Mouse (Mus musculus) MEL (cell line): ENCODE measurements at regions not wholly inside any gene's neighbourhood (a gene's known extent, or its start where the extent isn't known, plus 50 kb on each side); places are given as distances from the start of the nearest gene placed in this dataset.

Experiments used
- DNase-seq: peaks from one replicate; pipeline ENCODE4 v3.0.0; 2011; ENCODE audit warnings: low read depth, low spot score
- H3K27ac ChIP-seq: 2 replicates; pipeline ENCODE4 v1.5.1; 2012; ENCODE audit warnings: low read depth, mild to moderate bottlenecking, control low read depth, low read length, moderate library complexity; ENCODE audit not compliant: control insufficient read depth
- H3K27me3 ChIP-seq, 2 experiments: fragments of 150-350 bp in 1 of 2; sonication (generic) in 1 of 2; 2 replicates each; pipeline ENCODE4 v1.6.1; 2012; ENCODE audit warnings: low read length in 2 of 2, mild to moderate bottlenecking in 2 of 2, improper control_type of control experiment in 1 of 2, moderate library complexity in 1 of 2; ENCODE audit not compliant: insufficient read depth in 2 of 2, control insufficient read depth in 1 of 2
- H3K36me3 ChIP-seq, 2 experiments: 2 replicates each; pipeline ENCODE4 v1.6.1; 2012 to 2014; ENCODE audit warnings: low read length in 2 of 2, improper control_type of control experiment in 1 of 2, inconsistent platforms in 1 of 2, mild to moderate bottlenecking in 1 of 2; ENCODE audit not compliant: insufficient read depth in 2 of 2, control insufficient read depth in 1 of 2
- H3K4me1 ChIP-seq, 2 experiments: fragments of 150-350 bp in 1 of 2; sonication (generic) in 1 of 2; 2 replicates each; pipeline ENCODE4 v1.6.1; 2012; ENCODE audit warnings: low read length in 2 of 2, improper control_type of control experiment in 1 of 2, mild to moderate bottlenecking in 1 of 2; ENCODE audit not compliant: insufficient read depth in 2 of 2, control insufficient read depth in 1 of 2
- H3K4me3 ChIP-seq, 2 experiments: fragments of 150-350 bp in 1 of 2; sonication (generic) in 1 of 2; 2 replicates each; pipeline ENCODE4 v1.5.1; 2012; ENCODE audit warnings: low read depth in 2 of 2, low read length in 2 of 2, mild to moderate bottlenecking in 2 of 2, moderate library complexity in 2 of 2, control low read depth in 1 of 2, improper control_type of control experiment in 1 of 2; ENCODE audit not compliant: control insufficient read depth in 1 of 2, insufficient read depth in 1 of 2
- H3K79me2 ChIP-seq: 2 replicates; pipeline ENCODE4 v1.6.1; 2012; ENCODE audit warnings: mild to moderate bottlenecking, low read length, moderate library complexity; ENCODE audit not compliant: control insufficient read depth, poor library complexity, insufficient read depth
- H3K9ac ChIP-seq: 2 replicates; pipeline ENCODE4 v1.6.1; 2012; ENCODE audit warnings: low read depth, mild to moderate bottlenecking, control low read depth, low read length, moderate library complexity; ENCODE audit not compliant: control insufficient read depth, poor library complexity, severe bottlenecking
- H3K9me3 ChIP-seq: fragments of 150-350 bp; sonication (generic); replicated peaks from 2 replicates; pipeline ENCODE4 v1.6.1; 2012; ENCODE audit warnings: mild to moderate bottlenecking, low read length, improper control_type of control experiment, moderate library complexity; ENCODE audit not compliant: insufficient read depth
- BHLHE40 ChIP-seq: IDR thresholded peaks from 2 replicates; pipeline ENCODE4 v1.6.1; 2012; ENCODE audit warnings: low read depth, mild to moderate bottlenecking, inconsistent platforms, low read length, improper control_type of control experiment, borderline replicate concordance
- CHD1 ChIP-seq: IDR thresholded peaks from 2 replicates; pipeline ENCODE4 v1.6.1; 2012; ENCODE audit warnings: low read depth, mild to moderate bottlenecking, inconsistent platforms, low read length, improper control_type of control experiment
- ELF1 ChIP-seq: IDR thresholded peaks from 2 replicates; pipeline ENCODE4 v1.6.1; 2014; ENCODE audit warnings: low read depth, mild to moderate bottlenecking, inconsistent platforms, low read length, improper control_type of control experiment, moderate library complexity
- EP300 ChIP-seq, 2 experiments: IDR thresholded peaks; 2 replicates each; pipeline ENCODE4 v1.6.1; 2011; ENCODE audit warnings: improper control_type of control experiment in 2 of 2, low read length in 2 of 2, low read depth in 1 of 2, mild to moderate bottlenecking in 1 of 2
- ETS1 ChIP-seq: IDR thresholded peaks from 2 replicates; pipeline ENCODE4 v1.6.1; 2012; ENCODE audit warnings: low read depth, mild to moderate bottlenecking, inconsistent platforms, low read length, improper control_type of control experiment, moderate library complexity
- JUND ChIP-seq: IDR thresholded peaks from 2 replicates; pipeline ENCODE4 v1.6.1; 2011; ENCODE audit warnings: low read depth, mild to moderate bottlenecking, improper control_type of control experiment, low read length
- MAX ChIP-seq: IDR thresholded peaks from 2 replicates; pipeline ENCODE4 v1.6.1; 2011; ENCODE audit warnings: low read length, improper control_type of control experiment
- MAZ ChIP-seq: IDR thresholded peaks from 2 replicates; pipeline ENCODE4 v1.6.1; 2012; ENCODE audit warnings: low read depth, mild to moderate bottlenecking, inconsistent platforms, low read length, improper control_type of control experiment
- MEF2A ChIP-seq: IDR thresholded peaks from 2 replicates; pipeline ENCODE4 v1.6.1; 2014; ENCODE audit warnings: low read depth, mild to moderate bottlenecking, inconsistent platforms, low read length, improper control_type of control experiment; ENCODE audit not compliant: poor library complexity, insufficient replicate concordance, severe bottlenecking; ENCODE audit errors: extremely low read depth
- NELFE ChIP-seq: IDR thresholded peaks from 2 replicates; pipeline ENCODE4 v1.6.1; 2011; ENCODE audit warnings: low read depth, low read length, improper control_type of control experiment
- NRF1 ChIP-seq: IDR thresholded peaks from 2 replicates; pipeline ENCODE4 v1.6.1; 2014; ENCODE audit warnings: low read depth, mild to moderate bottlenecking, inconsistent platforms, low read length, improper control_type of control experiment, moderate library complexity; ENCODE audit not compliant: poor library complexity, insufficient read depth, severe bottlenecking
- POLR2A ChIP-seq, 2 experiments: IDR thresholded peaks; 2 replicates each; pipeline ENCODE4 v1.6.1; 2011 to 2012; ENCODE audit warnings: low read length in 2 of 2, mild to moderate bottlenecking in 2 of 2, control low read depth in 1 of 2, improper control_type of control experiment in 1 of 2, low read depth in 1 of 2, moderate library complexity in 1 of 2; ENCODE audit not compliant: control insufficient read depth in 1 of 2, insufficient read depth in 1 of 2, poor library complexity in 1 of 2
- POLR2AphosphoS5 ChIP-seq: IDR thresholded peaks from 2 replicates; pipeline ENCODE4 v1.6.1; 2012; ENCODE audit warnings: low read depth, borderline replicate concordance, mild to moderate bottlenecking, inconsistent platforms, low read length, moderate library complexity, mixed read lengths
- RAD21 ChIP-seq: IDR thresholded peaks from 2 replicates; pipeline ENCODE4 v1.6.1; 2011; ENCODE audit warnings: mild to moderate bottlenecking, low read depth, low read length, improper control_type of control experiment
- RCOR1 ChIP-seq: IDR thresholded peaks from 2 replicates; pipeline ENCODE4 v1.6.1; 2012; ENCODE audit warnings: low read depth, mild to moderate bottlenecking, inconsistent platforms, low read length, improper control_type of control experiment
- SIN3A ChIP-seq: IDR thresholded peaks from 2 replicates; pipeline ENCODE4 v1.6.1; 2012; ENCODE audit warnings: low read length, improper control_type of control experiment, inconsistent platforms
- SMC3 ChIP-seq: IDR thresholded peaks from 2 replicates; pipeline ENCODE4 v1.6.1; 2011; ENCODE audit warnings: low read depth, low read length, improper control_type of control experiment
- TAL1 ChIP-seq: IDR thresholded peaks from 2 replicates; pipeline ENCODE4 v1.6.1; 2012; ENCODE audit warnings: mild to moderate bottlenecking, inconsistent platforms, low read length, moderate library complexity, mixed read lengths
- UBTF ChIP-seq: IDR thresholded peaks from 2 replicates; pipeline ENCODE4 v1.6.1; 2012; ENCODE audit warnings: low read depth, mild to moderate bottlenecking, inconsistent platforms, low read length, improper control_type of control experiment, moderate library complexity, borderline replicate concordance; ENCODE audit not compliant: insufficient read depth
- USF1 ChIP-seq: IDR thresholded peaks from 2 replicates; pipeline ENCODE4 v1.6.1; 2014; ENCODE audit warnings: low read depth, mild to moderate bottlenecking, inconsistent platforms, low read length, improper control_type of control experiment, moderate library complexity
- USF2 ChIP-seq, 2 experiments: IDR thresholded peaks; 2 replicates each; pipeline ENCODE4 v1.6.1; 2011 to 2012; ENCODE audit warnings: improper control_type of control experiment in 2 of 2, low read length in 2 of 2, borderline replicate concordance in 1 of 2, inconsistent platforms in 1 of 2, low read depth in 1 of 2, mild to moderate bottlenecking in 1 of 2; ENCODE audit not compliant: insufficient read depth in 1 of 2
- ZKSCAN1 ChIP-seq: IDR thresholded peaks from 2 replicates; pipeline ENCODE4 v1.6.1; 2012; ENCODE audit warnings: low read depth, mild to moderate bottlenecking, inconsistent platforms, low read length, improper control_type of control experiment, moderate library complexity
- ZMIZ1 ChIP-seq: IDR thresholded peaks from 2 replicates; pipeline ENCODE4 v1.6.1; 2012; ENCODE audit warnings: low read depth, mild to moderate bottlenecking, inconsistent platforms, low read length, improper control_type of control experiment, moderate library complexity

DNA sequence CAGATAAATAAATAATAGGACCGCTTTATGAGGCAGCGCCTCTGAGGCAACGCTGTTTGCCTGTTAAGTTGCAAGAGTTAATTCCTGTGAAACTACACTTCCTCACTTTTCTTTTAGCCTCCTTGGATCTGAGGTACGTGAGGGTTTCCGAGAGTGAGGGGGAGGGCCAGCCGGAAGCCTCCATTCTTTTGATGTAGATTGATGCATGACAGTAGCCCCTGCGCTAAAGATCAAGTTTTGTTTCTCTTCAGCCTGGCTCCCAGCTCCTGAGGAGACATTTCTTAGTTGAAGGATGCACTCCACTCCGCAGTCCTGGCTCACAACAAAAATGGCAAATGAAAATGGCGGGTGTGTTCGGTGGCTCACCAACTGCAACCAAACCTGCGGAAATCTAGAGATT is 485.6 kb upstream of the Cited2 start:
- no peak overlapping the region for H3K9ac ChIP-seq
- no peak for DNase-seq
- no peaks in the 10 kb centered on the region for H3K36me3 ChIP-seq
- H3K27ac ChIP-seq: no peak overlapping the region
- no peaks in the 10 kb centered on the region for H3K79me2 ChIP-seq
- H3K4me1 ChIP-seq: no peaks in the 10 kb centered on the region
- no peak overlapping the region for H3K4me3 ChIP-seq
- H3K27me3 ChIP-seq: no peaks in the 10 kb centered on the region
- TF ChIP-seq USF1 (no peak), ZMIZ1 (no peak), NELFE (no peak), BHLHE40 (no peak), ELF1 (no peak), TAL1 (no peak), RAD21 (no peak), SMC3 (no peak), ETS1 (no peak), SIN3A (no peak), USF2 (IDR thresholded peaks at IDR 0.05; ENCODE audit: borderline replicate concordance in 1 of 2, insufficient read depth in 1 of 2, low read depth in 1 of 2, low read length in 2 of 2) (no peak), MEF2A (no peak), MAZ (no peak)
- no peaks in the 10 kb centered on the region for H3K9me3 ChIP-seq

DNA sequence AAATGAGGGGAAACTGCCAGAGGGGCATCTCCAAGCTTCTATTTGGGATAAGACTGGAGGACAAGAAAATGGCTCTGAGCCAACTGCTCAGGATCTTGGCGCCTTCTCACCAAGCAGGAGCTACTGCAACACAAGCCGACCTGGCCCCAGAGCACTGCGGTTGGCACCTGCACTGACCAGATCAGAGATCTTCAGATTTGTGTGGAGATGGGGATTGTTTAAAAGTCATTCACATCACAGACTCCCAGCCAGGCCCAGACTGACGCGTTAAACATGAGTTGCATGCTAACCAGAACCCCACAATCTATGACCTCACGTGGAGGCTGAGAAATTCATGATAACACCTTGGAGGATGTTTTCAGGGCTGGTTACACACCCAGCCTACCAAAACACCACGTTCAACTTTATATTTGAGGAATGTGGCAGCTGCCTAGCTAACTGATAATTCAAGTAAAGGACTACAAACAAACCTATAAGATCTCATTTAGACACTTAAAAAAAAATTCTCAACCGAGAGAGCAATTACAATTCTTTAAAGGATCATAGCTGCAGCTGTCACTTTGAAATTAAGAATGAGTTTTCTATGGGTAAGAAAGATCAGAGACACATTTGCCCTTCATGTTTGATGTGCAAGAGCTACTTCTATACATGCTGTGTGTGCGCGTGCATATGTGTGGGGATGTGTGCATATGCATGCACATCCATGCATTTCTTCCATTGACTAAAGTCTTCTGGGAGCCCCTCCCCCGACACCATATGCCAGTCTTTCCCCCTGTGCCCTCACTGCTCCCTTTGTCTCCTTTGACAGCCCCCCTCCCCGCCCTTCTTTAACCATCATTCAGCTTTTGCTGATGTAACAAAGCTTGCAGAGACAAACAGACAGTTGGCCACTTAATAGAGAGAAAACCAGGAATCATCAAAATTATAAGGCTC is 484.8 kb upstream of the Cited2 start:
- no peaks in the 10 kb centered on the region for H3K36me3 ChIP-seq
- H3K4me3 ChIP-seq: no peak overlapping the region
- H3K79me2 ChIP-seq: no peaks in the 10 kb centered on the region
- H3K4me1 ChIP-seq: no peaks in the 10 kb centered on the region
- no peak for DNase-seq
- no peaks in the 10 kb centered on the region for H3K9me3 ChIP-seq
- TF ChIP-seq EP300 (IDR thresholded peaks at IDR 0.05; ENCODE audit: low read depth in 1 of 2, low read length in 2 of 2) (no peak), NELFE (no peak), RAD21 (no peak), MAX (no peak), CHD1 (no peak), TAL1 (no peak), USF1 (no peak), UBTF (no peak), ZKSCAN1 (no peak), POLR2AphosphoS5 (no peak), RCOR1 (no peak), POLR2A (IDR thresholded peaks at IDR 0.05; ENCODE audit: control insufficient read depth in 1 of 2, insufficient read depth in 1 of 2, low read depth in 1 of 2, low read length in 2 of 2, poor library complexity in 1 of 2) (no peak), JUND (no peak), SIN3A (no peak), NRF1 (no peak), ZMIZ1 (no peak), ELF1 (no peak)
- no peak overlapping the region for H3K9ac ChIP-seq
- H3K27me3 ChIP-seq: no peaks in the 10 kb centered on the region
- H3K27ac ChIP-seq: no peak overlapping the region
